Mouse (Mus musculus): ENCODE data around the gene Serinc3.

- TF ChIP-seq CTCF (IDR thresholded peaks at IDR 0.05; ENCODE audit: insufficient read depth, low read length) (no peak), POLR2A (IDR thresholded peaks at IDR 0.05; ENCODE audit: borderline replicate concordance, extremely low read depth, low read depth, low read length) (no peak)
Observed at GRCm38 (mm10) chr2:163660103-163660701, 15.3 kb upstream of the Serinc3 start.
